Mouse (Mus musculus) ES-E14 (cell line): Measurements from ENCODE around the gene Olfr524. TPM values are rescaled to one million over a fixed set of nuclear protein-coding genes. Genes with fewer than 3 reads are reported as not detected.

ENCODE experiments used
- DNase-seq: peaks from one replicate; pipeline ENCODE4 v3.0.0-alpha.2; 2013; ENCODE audit warnings: low read depth, low spot score
- H3K27ac ChIP-seq: 2 replicates; pipeline ENCODE4 v1.5.1; 2012; ENCODE audit warnings: low read depth, mild to moderate bottlenecking, low read length, moderate library complexity, mixed read lengths; ENCODE audit not compliant: poor library complexity, insufficient read depth, severe bottlenecking
- H3K36me3 ChIP-seq: 2 replicates; pipeline ENCODE4 v1.6.1; 2012; ENCODE audit warnings: mild to moderate bottlenecking, low read length, moderate library complexity, mixed read lengths; ENCODE audit not compliant: control insufficient read depth, poor library complexity, insufficient read depth, severe bottlenecking
- H3K4me1 ChIP-seq, 2 experiments: fragments of 150-350 bp in 1 of 2; sonication (generic) in 1 of 2; 2 replicates each; pipeline ENCODE4 v1.6.1; 2012; ENCODE audit warnings: low read length in 2 of 2, mild to moderate bottlenecking in 1 of 2, mixed read lengths in 1 of 2; ENCODE audit not compliant: control insufficient read depth in 2 of 2, insufficient read depth in 2 of 2, poor library complexity in 1 of 2
- H3K4me3 ChIP-seq, 2 experiments: fragments of 150-350 bp in 1 of 2; sonication (generic) in 1 of 2; 2 replicates each; pipeline ENCODE4 v1.5.1; 2012; ENCODE audit warnings: low read length in 2 of 2, low read depth in 1 of 2, mild to moderate bottlenecking in 1 of 2, mixed read lengths in 1 of 2; ENCODE audit not compliant: insufficient read depth in 1 of 2, poor library complexity in 1 of 2, severe bottlenecking in 1 of 2
- H3K9ac ChIP-seq: 2 replicates; pipeline ENCODE4 v1.6.1; 2012; ENCODE audit warnings: low read depth, mild to moderate bottlenecking, low read length, mixed read lengths; ENCODE audit not compliant: poor library complexity, insufficient read depth, severe bottlenecking
- H3K9me3 ChIP-seq: fragments of 150-350 bp; sonication (generic); 2 replicates; pipeline ENCODE4 v1.6.1; 2012; ENCODE audit warnings: low read depth, mild to moderate bottlenecking, low read length; ENCODE audit not compliant: control insufficient read depth, insufficient read depth
- CHD2 ChIP-seq: IDR thresholded peaks from 2 replicates; pipeline ENCODE4 v1.6.1; 2014; ENCODE audit warnings: mild to moderate bottlenecking, low read depth, low read length, inconsistent platforms
- HCFC1 ChIP-seq: IDR thresholded peaks from 2 replicates; pipeline ENCODE4 v1.6.1; 2012; ENCODE audit warnings: low read length, inconsistent platforms, borderline replicate concordance; ENCODE audit not compliant: insufficient read depth
- MAFK ChIP-seq: IDR thresholded peaks from 2 replicates; pipeline ENCODE4 v1.6.1; 2014; ENCODE audit warnings: mild to moderate bottlenecking, low read depth, low read length, inconsistent platforms; ENCODE audit not compliant: insufficient read depth
- ZC3H11A ChIP-seq: IDR thresholded peaks from 2 replicates; pipeline ENCODE4 v1.6.1; 2012; ENCODE audit warnings: low read depth, mild to moderate bottlenecking, inconsistent platforms, low read length, borderline replicate concordance
- ZNF384 ChIP-seq: IDR thresholded peaks from 2 replicates; pipeline ENCODE4 v1.6.1; 2012; ENCODE audit warnings: low read depth, low read length, inconsistent platforms
- in situ Hi-C, 2 experiments: fragments of 600-800 bp; cut with MboI; formaldehyde crosslinking; loops; one replicate each; pipeline ENCODE4 v1.15.1; 2025; ENCODE audit warnings: low sequenced_read_pairs in 2 of 2, inconsistent platforms in 1 of 2; ENCODE audit not compliant: unreplicated experiment in 2 of 2
- total RNA-seq: library from RNA; depleted of rRNA; stranded (reverse); fragments of 300-350 nt; gene quantifications from 2 replicates; pipeline ENCODE4 v1.2.3, GENCODE M21; 2012; rRNA removed

The Olfr524 gene
- total RNA-seq = not detected in 2 replicates

GRCm38 (mm10) chr7:140205864-140206263 lies at the start of gene Olfr524:
Olfr524 (minus strand) TSS chr7:140205964.
- TF ChIP-seq HCFC1 (no peak), ZNF384 (no peak), ZC3H11A (no peak), CHD2 (no peak), MAFK (no peak)
- no peak for DNase-seq
- Histone ChIP-seq H3K27ac (no peak within 1 kb of the TSS), H3K36me3 (no peaks in the 10 kb centered on the region), H3K9ac (no peak within 1 kb of the TSS), H3K9me3 (no peaks in the 10 kb centered on the region), H3K4me3 (no peak within 1 kb of the TSS), H3K4me1 (no peaks in the 10 kb centered on the region)
- in situ Hi-C loops = no loop called here

GRCm38 (mm10) chr7:140253780-140254299 lies 48.1 kb upstream of the Olfr524 start:
- DNase-seq = no peak
- no peaks in the 10 kb centered on the region for H3K4me1 ChIP-seq

GRCm38 (mm10) chr7:140247216-140247615 lies 41.5 kb upstream of the Olfr524 start, which contains the start of gene 5830411N06Rik:
5830411N06Rik (plus strand) TSS chr7:140247284.
- Histone ChIP-seq H3K36me3 (no peaks in the 10 kb centered on the region), H3K9me3 (no peaks in the 10 kb centered on the region), H3K4me1 (no peaks in the 10 kb centered on the region), H3K9ac (no peak within 1 kb of the TSS), H3K27ac (no peak within 1 kb of the TSS), H3K4me3 (no peak within 1 kb of the TSS)
- TF ChIP-seq MAFK (no peak), HCFC1 (no peak), ZC3H11A (no peak), CHD2 (no peak), ZNF384 (no peak)
- in situ Hi-C loops = no loop called here
- no peak for DNase-seq

More at GRCm38 (mm10) chr7:140253780-140254299, 48.1 kb upstream of the Olfr524 start:
- Histone ChIP-seq H3K4me3 (no peak overlapping the region), H3K27ac (no peak overlapping the region), H3K36me3 (no peaks in the 10 kb centered on the region), H3K9ac (no peak overlapping the region), H3K9me3 (no peaks in the 10 kb centered on the region)
- TF ChIP-seq ZNF384 (0 out of 2 replicates have a peak, but pooled peaks have one; percentile 10), ZC3H11A (no peak), HCFC1 (no peak)
- in situ Hi-C loops = no loop called here

- Histone ChIP-seq H3K36me3 (no peaks in the 10 kb centered on the region), H3K27ac (no peak overlapping the region), H3K4me1 (no peaks in the 10 kb centered on the region), H3K9me3 (no peaks in the 10 kb centered on the region), H3K9ac (no peak overlapping the region), H3K4me3 (no peak overlapping the region)
- DNase-seq = no peak
- in situ Hi-C loops = no loop called here
- no peak for TF ChIP-seq HCFC1
- no peak for TF ChIP-seq CHD2
- TF ChIP-seq MAFK = no peak
Observed at GRCm38 (mm10) chr7:140233696-140234095, 27.9 kb upstream of the Olfr524 start.

- Histone ChIP-seq H3K4me1 (no peaks in the 10 kb centered on the region), H3K4me3 (no peak overlapping the region), H3K27ac (no peak overlapping the region), H3K36me3 (no peaks in the 10 kb centered on the region), H3K9me3 (no peaks in the 10 kb centered on the region), H3K9ac (no peak overlapping the region)
- no peak for DNase-seq
- in situ Hi-C loops = no loop called here
- TF ChIP-seq ZC3H11A (no peak), HCFC1 (no peak), CHD2 (no peak), MAFK (no peak), ZNF384 (no peak)
Observed at GRCm38 (mm10) chr7:140231026-140231425, 25.3 kb upstream of the Olfr524 start.
